Mouse (Mus musculus) leukemia stem cell, adult 10-12 weeks (primary cell): ENCODE measurements around the gene Olfr772. TPM values are rescaled to one million over a fixed set of nuclear protein-coding genes. Genes with fewer than 3 reads are reported as not detected.

ENCODE experiments used
- polyA plus RNA-seq: library from polyadenylated mRNA; stranded (reverse); fragments of >175 nt; gene quantifications from 2 replicates; pipeline ENCODE4 v1.2.3, GENCODE M21; 2012; ENCODE audit warnings: low replicate concordance

Gene Olfr772
- not detected in 2 replicates for polyA plus RNA-seq

DNA sequence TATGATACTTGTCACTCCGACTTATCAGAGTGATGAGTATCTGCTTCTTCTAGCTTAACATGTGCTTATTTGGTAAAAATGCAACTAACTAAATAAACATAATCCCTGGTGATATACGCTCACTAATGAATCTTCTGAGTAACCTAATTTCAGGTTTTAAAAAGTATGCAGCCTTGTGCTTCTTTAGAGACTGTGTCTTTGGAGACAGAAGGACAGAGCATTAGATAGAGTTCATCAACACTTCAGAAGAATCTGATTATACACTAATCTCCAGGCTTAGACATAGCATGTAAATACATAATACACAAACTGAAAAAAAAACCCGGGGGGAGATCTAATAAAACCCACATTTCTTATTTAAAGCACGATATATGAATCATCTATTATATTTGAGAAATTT is at the start of gene Olfr772:
Gene Olfr772, minus strand, starts transcription at position 101 of the 400 bp plus-strand sequence.

DNA sequence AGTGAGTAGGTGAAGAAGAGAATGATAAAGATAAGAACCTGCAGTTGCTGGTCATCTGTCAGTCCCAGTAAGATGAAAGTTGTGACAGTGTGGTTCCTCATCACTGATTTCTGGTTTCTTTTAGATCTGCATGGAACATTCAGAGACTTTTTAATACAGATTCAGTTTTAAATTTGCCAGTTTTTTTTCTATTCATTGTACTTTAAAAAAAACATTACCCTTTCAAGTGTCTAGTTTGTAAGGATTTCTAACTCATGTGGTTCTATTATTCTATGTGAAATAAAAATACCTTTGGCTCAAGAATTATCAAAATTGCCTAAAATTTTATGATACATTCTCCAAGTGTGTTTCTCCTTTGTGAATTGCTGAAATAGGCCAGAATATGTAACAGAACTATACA is 9.6 kb upstream of the Olfr772 start, which contains the start of gene Olfr773:
Gene Olfr773, minus strand, starts transcription at position 101 of the 400 bp plus-strand sequence.

GRCm38 (mm10) chr10:129164651-129165050 is 13.1 kb downstream of the Olfr772 start, which contains the start of gene Olfr771:
Olfr771 (minus strand) TSS chr10:129164751.

GRCm38 (mm10) chr10:129138898-129139297 is 38.8 kb downstream of the Olfr772 start, which contains the start of gene Olfr770:
Olfr770 (minus strand) TSS chr10:129138998.

Other genes starting within 250 kb of the Olfr772 start
- 1.6 and 2.3 TPM in 2 replicates for gene Itga7, start 244.1 kb downstream of the Olfr772 start, polyA plus RNA-seq
- not detected in 2 replicates for gene Mettl7b, start 216.9 kb downstream of the Olfr772 start, polyA plus RNA-seq
- not detected in 2 replicates for gene Olfr9, start 188.5 kb downstream of the Olfr772 start, polyA plus RNA-seq
- gene Olfr763, start 167.1 kb downstream of the Olfr772 start, polyA plus RNA-seq = not detected in 2 replicates
- not detected in 2 replicates for gene Olfr764-ps1, start 138.0 kb downstream of the Olfr772 start, polyA plus RNA-seq
- gene Olfr765, start 127.9 kb downstream of the Olfr772 start, polyA plus RNA-seq = not detected in 2 replicates
- gene Olfr766-ps1, start 108.9 kb downstream of the Olfr772 start, polyA plus RNA-seq = not detected in 2 replicates
- not detected in 2 replicates for gene Olfr767, start 95.0 kb downstream of the Olfr772 start, polyA plus RNA-seq
- not detected in 2 replicates for gene Olfr768, start 78.5 kb downstream of the Olfr772 start, polyA plus RNA-seq
- gene Olfr769, start 60.1 kb downstream of the Olfr772 start, polyA plus RNA-seq = not detected in 2 replicates
- gene Olfr770, start 38.9 kb downstream of the Olfr772 start, polyA plus RNA-seq = not detected in 2 replicates
- not detected in 2 replicates for gene Olfr771, start 13.2 kb downstream of the Olfr772 start, polyA plus RNA-seq
- gene Olfr773, start 9.5 kb upstream of the Olfr772 start, polyA plus RNA-seq = not detected in 2 replicates
- gene Olfr774, start 58.3 kb upstream of the Olfr772 start, polyA plus RNA-seq = not detected in 2 replicates
- gene Olfr775, start 70.5 kb upstream of the Olfr772 start, polyA plus RNA-seq = not detected in 2 replicates
- gene Olfr776, start 81.2 kb upstream of the Olfr772 start, polyA plus RNA-seq = not detected in 2 replicates
- gene Olfr777, start 93.6 kb upstream of the Olfr772 start, polyA plus RNA-seq = not detected in 2 replicates
- gene Olfr780, start 140.2 kb upstream of the Olfr772 start, polyA plus RNA-seq = not detected in 2 replicates
- not detected in 2 replicates for gene Olfr781, start 150.9 kb upstream of the Olfr772 start, polyA plus RNA-seq
- gene Olfr782, start 170.9 kb upstream of the Olfr772 start, polyA plus RNA-seq = not detected in 2 replicates
- gene Olfr784, start 206.2 kb upstream of the Olfr772 start, polyA plus RNA-seq = not detected in 2 replicates
- gene Olfr785, start 227.5 kb upstream of the Olfr772 start, polyA plus RNA-seq = not detected in 2 replicates
- gene Olfr786, start 249.4 kb upstream of the Olfr772 start, polyA plus RNA-seq = not detected in 2 replicates